Mouse (Mus musculus) adrenal gland, adult 18-20 months (tissue): Measurements from ENCODE around the gene Bsn. TPM values are rescaled to one million over a fixed set of nuclear protein-coding genes. Genes with fewer than 3 reads are reported as not detected.

ENCODE experiments used
- DNase-seq, 2 experiments: peaks; one replicate each; pipeline ENCODE4 v3.0.0; 2021 to 2022; ENCODE audit warnings: low spot score in 2 of 2
- total RNA-seq, 2 experiments: library from RNA; stranded (reverse); gene quantifications; 1 replicate in 1 of 2; 2 replicates in 1 of 2; pipeline ENCODE4 v1.2.3; 2021

Bsn gene
- total RNA-seq, 2 experiments from 2014 or later = 1.8 to 3.1 TPM

- no peak for DNase-seq
Observed at GRCm38 (mm10) chr9:108129042-108129948, 60.9 kb downstream of the Bsn start.

- no peak for DNase-seq
Observed at GRCm38 (mm10) chr9:108128248-108128647, 61.9 kb downstream of the Bsn start.

GRCm38 (mm10) chr9:108126436-108127180, 63.6 kb downstream of the Bsn start:
- no peak for DNase-seq

GRCm38 (mm10) chr9:108125731-108126130, 64.5 kb downstream of the Bsn start:
- DNase-seq = no peak

- DNase-seq = no peak
Observed at GRCm38 (mm10) chr9:108123916-108124315, 66.3 kb downstream of the Bsn start.

- DNase-seq = peak in 1 of 2 experiments; percentile 56
Observed at GRCm38 (mm10) chr9:108121170-108121969, 68.8 kb downstream of the Bsn start.

GRCm38 (mm10) chr9:108120671-108121070, 69.5 kb downstream of the Bsn start:
- DNase-seq = no peak

- DNase-seq = no peak
Observed at GRCm38 (mm10) chr9:108119891-108120411, 70.2 kb downstream of the Bsn start.

GRCm38 (mm10) chr9:108117143-108117542, 73.0 kb downstream of the Bsn start:
- DNase-seq = peak in 1 of 2 experiments; percentile 68

- DNase-seq = no peak
Observed at GRCm38 (mm10) chr9:108115290-108116077, 74.7 kb downstream of the Bsn start.

GRCm38 (mm10) chr9:108112719-108113340, 77.4 kb downstream of the Bsn start:
- DNase-seq = no peak

- DNase-seq = no peak
Observed at GRCm38 (mm10) chr9:108111593-108112121, 78.5 kb downstream of the Bsn start.

GRCm38 (mm10) chr9:108111101-108111592, 79.0 kb downstream of the Bsn start:
- no peak for DNase-seq

GRCm38 (mm10) chr9:108110160-108110559, 80.0 kb downstream of the Bsn start:
- no peak for DNase-seq

GRCm38 (mm10) chr9:108107867-108108266, 82.3 kb downstream of the Bsn start:
- DNase-seq = no peak

- DNase-seq = no peak
Observed at GRCm38 (mm10) chr9:108106090-108106489, 84.1 kb downstream of the Bsn start.

- no peak for DNase-seq
Observed at GRCm38 (mm10) chr9:108105549-108105863, 84.7 kb downstream of the Bsn start.

- DNase-seq = no peak
Observed at GRCm38 (mm10) chr9:108104766-108105548, 85.2 kb downstream of the Bsn start.

GRCm38 (mm10) chr9:108099619-108100018, 90.6 kb downstream of the Bsn start:
- no peak for DNase-seq
